Mouse (Mus musculus) cerebellum, adult 2 months (tissue): ENCODE measurements around the gene Hdac4.

Source experiments
- CTCF ChIP-seq: fragments of 200-500 bp; IDR thresholded peaks from 2 replicates; pipeline ENCODE4 v1.5.1; 2011; ENCODE audit warnings: low read depth, mild to moderate bottlenecking, control low read depth, low read length, moderate library complexity, borderline replicate concordance; ENCODE audit not compliant: insufficient read depth
- POLR2A ChIP-seq: fragments of 200-500 bp; IDR thresholded peaks from 2 replicates; pipeline ENCODE4 v1.6.1; 2011; ENCODE audit warnings: low read length, control low read depth, borderline replicate concordance; ENCODE audit not compliant: insufficient read depth

GRCm38 (mm10) chr1:92112591-92112990 lies 82.9 kb downstream of the Hdac4 start:
- no peak for TF ChIP-seq CTCF
- no peak for TF ChIP-seq POLR2A
